Mouse (Mus musculus) layer of hippocampus, postnatal 10 days (tissue): ENCODE results near the gene Pigh. TPM values are rescaled to one million over a fixed set of nuclear protein-coding genes. Genes with fewer than 3 reads are reported as not detected.

Source experiments
- DNase-seq, 2 experiments: peaks; one replicate each; pipeline ENCODE4 v3.0.0; 2021; ENCODE audit warnings: low spot score in 2 of 2
- long read RNA-seq: library from polyadenylated mRNA; stranded (forward); transcript quantifications from one replicate; pipeline ENCODE4 v2.0.0, GENCODE M21; 2023
- total RNA-seq, 2 experiments: library from RNA; stranded (reverse); gene quantifications; 2 replicates each; pipeline ENCODE4 v1.2.3; 2021

The Pigh gene
- 10 to 100 TPM in 1 of 2 experiments, 1 to 10 TPM in 1; 9.9 to 10.8 TPM for total RNA-seq
- long read RNA-seq, transcript Pigh-201 (4 exons, 2,339 nt) = major isoform, 5 of 11 reads
- long read RNA-seq, partial matches to known transcripts = 1 of 11 reads
- long read RNA-seq, other reads (novel, unspliced or antisense) = 3 of 11 reads

- DNase-seq = peak; percentile 84 to 88
Measured at GRCm38 (mm10) chr12:79089182-79089812, at the start of gene Pigh. TSS of gene Pigh (minus strand) at chr12:79089651.

DNA sequence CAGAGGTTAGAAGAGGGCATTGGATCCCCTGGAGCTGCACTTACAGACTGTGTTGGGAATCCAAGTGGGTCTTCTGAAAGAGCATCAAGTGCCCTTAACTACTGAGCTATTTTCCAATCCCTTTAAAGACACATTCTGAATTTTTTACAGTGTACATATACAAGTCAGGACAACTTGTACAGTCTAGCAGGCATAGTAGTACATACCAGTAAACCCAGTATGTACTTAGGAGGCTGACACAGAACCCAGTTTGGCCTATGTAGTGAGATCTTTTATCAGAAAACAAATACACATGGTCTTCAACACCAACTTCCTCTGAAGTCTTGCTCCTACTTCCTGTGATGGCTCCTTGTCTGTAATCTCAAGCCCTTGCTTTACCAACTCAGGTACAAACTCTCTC, 49.5 kb upstream of the Pigh start:
- no peak for DNase-seq

GRCm38 (mm10) chr12:79136949-79137348, 47.5 kb upstream of the Pigh start:
- DNase-seq = no peak

DNA sequence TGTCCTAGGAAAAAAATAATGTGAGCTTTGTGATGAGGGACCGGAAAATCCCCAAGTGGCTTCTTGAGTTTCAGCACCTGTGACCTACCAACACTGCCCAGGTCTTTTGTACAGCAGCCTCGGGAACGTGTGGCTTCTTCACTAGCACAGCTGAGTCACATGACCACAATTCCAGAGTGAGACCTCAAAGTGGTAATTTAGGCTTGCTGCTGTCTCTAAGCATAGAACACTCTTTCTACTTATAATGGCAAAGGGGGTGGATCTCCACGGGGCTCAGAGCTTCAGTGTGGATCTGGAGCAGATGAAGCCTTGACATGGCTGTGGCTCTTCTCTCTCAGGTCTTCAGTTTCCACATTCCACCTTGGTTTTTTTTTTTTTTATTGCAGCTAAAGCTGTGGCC, 45.7 kb upstream of the Pigh start:
- no peak for DNase-seq

GRCm38 (mm10) chr12:79134676-79135075, 45.2 kb upstream of the Pigh start:
- DNase-seq = no peak

DNA sequence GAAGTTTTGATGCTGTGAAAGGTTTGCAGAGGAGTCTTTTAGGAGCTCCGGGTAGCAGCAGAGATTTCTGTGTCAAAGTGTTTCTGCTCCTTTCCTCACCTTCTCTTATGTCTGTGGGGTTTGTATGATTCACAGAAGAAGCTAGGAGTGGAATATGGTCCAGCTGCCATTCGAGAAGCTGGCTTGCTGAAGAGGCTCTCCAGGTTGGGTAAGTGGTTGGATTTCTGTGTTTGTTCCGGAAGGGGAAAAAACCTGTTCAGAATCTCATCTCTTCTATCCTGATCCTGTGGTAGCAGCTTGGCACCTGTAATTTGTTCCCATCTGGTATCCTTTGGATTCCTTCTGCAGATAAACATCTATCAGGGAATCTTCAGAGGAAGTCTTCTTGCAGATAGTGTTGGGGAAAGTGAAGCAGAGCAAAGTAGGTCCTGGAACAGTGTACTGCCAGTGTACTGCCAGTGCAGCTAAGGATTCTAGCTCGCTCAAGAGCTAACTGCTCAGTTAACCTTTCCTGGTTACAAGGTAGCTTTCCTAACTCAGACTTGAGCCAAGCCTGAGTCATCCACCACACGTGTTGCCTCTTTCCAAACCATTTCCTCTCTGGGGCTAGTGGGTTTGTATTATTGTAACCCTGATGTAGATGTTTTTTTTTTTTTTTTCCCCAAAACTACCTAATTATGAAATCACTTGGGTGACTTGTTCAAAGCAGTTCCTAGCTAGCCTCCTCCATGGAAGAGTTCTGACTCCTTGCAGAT, 42.4 kb upstream of the Pigh start:
- DNase-seq = no peak

GRCm38 (mm10) chr12:79131178-79131675, 41.8 kb upstream of the Pigh start:
- peak; percentile 9 to 15 for DNase-seq

DNA sequence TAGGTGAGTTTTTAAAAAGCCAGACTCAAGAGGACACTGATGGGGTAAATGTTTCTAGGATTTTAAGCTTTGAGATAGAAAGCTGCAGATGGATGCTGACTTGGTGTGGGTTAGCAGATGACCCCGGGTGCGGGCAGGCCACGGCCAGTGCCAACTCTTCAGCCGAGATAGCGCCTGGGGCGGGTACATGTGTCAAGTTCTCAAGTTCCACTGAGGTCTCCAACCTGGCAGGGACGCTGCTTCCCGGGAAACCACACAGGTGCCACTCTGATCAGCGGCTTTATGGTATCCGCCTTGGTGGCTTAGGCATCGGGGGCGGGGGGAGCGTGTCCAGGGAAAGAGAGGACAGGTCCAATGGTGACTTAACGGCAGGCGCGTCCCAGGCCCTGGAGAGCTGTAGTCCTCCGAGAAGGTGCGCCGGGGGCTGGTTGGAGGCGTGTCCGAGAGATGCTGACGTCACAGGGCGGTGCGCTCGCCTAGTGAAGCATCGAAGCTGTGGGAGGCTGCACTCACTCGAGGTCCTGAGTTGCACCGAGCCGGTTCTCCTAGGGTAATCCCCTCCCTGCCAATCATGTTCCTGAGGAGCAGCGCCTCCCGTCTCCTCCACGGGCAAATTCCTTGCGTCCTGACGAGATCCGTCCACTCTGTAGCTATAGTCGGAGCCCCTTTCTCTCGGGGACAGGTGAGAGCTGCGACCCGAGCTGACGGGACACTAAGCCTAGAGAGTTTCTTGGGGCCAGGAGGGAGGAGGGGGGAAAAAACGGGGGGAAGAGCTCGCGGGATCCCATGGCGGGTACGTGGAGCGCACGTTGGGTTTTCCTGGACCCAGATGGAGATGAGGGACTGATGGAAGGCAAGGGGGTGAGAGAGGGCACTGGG, 41.1 kb upstream of the Pigh start, which contains the start of gene Arg2:
Gene Arg2, plus strand, starts transcription at position 479 of the 879 bp plus-strand sequence.
- DNase-seq = peak; percentile 59 to 66

- no peak for DNase-seq
Measured at GRCm38 (mm10) chr12:79122820-79123219, 33.4 kb upstream of the Pigh start.

- no peak for DNase-seq
Measured at GRCm38 (mm10) chr12:79118991-79119390, 29.5 kb upstream of the Pigh start.

- DNase-seq = no peak
Measured at GRCm38 (mm10) chr12:79105312-79105711, 15.9 kb upstream of the Pigh start.

- no peak for DNase-seq
Measured at GRCm38 (mm10) chr12:79104544-79104943, 15.1 kb upstream of the Pigh start.

- DNase-seq = no peak
Measured at GRCm38 (mm10) chr12:79103773-79104172, 14.3 kb upstream of the Pigh start.

DNA sequence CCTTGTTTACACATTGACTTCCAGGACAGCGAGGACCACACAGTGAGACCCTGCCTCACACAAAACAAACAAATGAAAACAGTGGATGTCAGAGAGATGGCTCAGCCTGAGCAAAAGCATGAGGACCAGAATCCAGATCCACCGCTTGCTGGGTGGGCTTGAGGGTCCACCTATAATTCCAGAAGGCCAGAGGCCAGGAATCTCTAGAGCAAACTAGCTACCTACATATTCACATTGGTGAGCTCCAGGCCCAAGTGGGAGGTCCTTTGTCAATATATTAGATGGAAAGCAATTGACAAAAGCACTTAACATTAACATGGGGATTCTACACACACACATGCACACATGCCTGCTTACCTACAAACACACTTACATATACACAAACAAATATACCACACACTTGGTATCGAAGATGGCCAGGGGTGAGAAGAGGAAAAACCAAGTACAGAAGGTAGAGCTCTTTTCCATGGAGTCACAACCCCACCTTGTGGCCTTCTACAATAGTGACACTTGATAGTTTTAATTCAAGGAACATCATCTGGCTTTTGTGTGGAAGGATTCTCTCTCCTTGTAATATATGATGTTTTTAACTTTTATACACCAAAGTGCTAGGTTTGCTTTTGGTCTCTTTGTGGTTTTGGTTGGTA, 7.8 kb upstream of the Pigh start:
- peak; percentile 32 to 38 for DNase-seq

GRCm38 (mm10) chr12:79092569-79092968, 3.1 kb upstream of the Pigh start:
- peak; percentile 41 to 47 for DNase-seq

DNA sequence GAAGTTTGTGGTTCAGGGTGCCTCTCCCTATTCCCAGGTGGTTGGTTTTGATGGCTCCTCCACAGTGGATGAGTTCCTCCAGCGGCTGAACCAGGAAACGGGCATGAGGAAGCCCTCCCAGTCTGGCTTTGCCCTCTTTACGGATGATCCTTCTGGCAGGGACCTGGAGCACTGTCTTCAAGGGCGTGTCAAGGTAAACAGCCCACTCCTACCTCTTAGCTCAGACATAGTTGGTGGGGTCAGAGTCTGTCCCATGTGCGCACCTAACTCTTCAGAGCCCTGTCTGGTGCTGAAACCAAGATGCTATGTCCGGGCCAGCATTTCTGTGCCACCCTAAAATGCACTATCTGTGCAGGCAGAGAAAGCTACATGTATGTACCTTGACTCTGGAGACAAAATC, 16.1 kb downstream of the Pigh start:
- DNase-seq = no peak

DNA sequence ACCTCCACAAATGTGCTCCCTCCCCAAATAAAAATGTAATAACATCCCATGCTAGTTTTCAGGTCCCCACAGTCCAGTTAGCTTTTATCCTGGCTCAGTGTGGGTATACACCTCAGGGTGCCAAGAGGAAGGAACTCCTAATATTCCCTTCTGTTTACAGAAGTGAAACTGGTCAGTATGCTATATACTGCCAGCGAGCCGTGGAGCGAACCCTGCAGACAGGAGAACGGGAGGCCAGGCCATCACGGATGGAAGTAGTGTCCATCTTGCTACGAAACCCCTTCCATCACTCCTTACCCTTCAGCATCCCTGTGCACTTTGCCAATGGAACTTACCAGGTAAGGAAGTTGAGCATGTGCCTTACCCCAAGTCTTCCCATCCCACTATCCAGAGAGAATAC, 16.9 kb downstream of the Pigh start:
- no peak for DNase-seq

- no peak for DNase-seq
Measured at GRCm38 (mm10) chr12:79070736-79071333, 18.6 kb downstream of the Pigh start.

DNA sequence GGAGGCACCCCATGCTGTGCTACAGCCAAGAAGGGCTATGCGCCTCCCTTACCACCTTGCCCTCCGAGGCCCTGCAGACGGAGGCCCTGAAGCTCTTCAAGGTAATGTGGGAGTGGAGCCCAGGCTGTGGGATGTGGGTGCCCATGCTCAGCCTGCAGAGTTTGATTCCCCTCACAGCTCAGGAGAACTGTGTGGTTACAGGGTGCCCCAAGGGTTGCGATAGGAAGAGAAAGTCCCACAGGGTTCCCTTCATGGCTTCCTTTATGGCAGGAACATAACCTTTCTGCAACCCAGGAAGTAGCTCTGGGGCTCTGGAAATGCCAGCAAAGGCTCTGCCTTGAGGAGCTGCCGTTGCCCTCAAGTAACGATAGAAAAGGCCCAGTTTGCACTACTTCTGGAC, 19.5 kb downstream of the Pigh start:
- DNase-seq = no peak

- no peak for DNase-seq
Measured at GRCm38 (mm10) chr12:79069187-79069608, 20.3 kb downstream of the Pigh start.
